Mouse (Mus musculus): ENCODE measurements at regions not wholly inside any gene's neighbourhood (a gene's known extent, or its start where the extent isn't known, plus 50 kb on each side); places are given as distances from the start of the nearest gene placed in this dataset.

DNA sequence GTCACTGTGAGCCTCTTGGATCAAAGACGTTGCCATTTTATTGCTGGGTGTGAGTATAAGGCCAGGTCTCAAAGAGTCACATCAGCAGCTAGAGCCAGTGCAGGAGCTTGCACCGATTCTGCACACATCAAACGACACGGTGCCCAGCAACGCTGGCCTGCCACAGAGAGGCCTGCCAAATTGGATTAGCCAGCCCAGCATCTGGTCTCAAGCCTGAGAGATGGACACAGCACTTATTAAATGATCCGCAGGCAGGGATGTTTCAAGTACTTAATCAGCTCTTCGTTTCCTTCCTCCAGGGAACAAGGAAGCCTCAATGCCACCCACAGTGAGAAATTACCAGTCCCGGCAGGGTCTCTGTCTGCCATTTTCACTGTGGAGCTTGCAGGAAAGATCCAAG is 106.1 kb upstream of the Shb start:
- TF ChIP-seq CTCF (IDR thresholded peaks at IDR 0.05; ENCODE audit: extremely low read depth, insufficient read depth, low read length) (no peak), POLR2A (IDR thresholded peaks at IDR 0.05; ENCODE audit: extremely low read depth, insufficient read depth, low read length) (no peak)
